Mouse (Mus musculus) urinary bladder, postnatal 10 days (tissue): Measurements from ENCODE around the gene Rab6a.

Source experiments
- DNase-seq: peaks from one replicate; pipeline ENCODE4 v3.0.0; 2022; ENCODE audit warnings: low spot score

Rab6a gene

DNA sequence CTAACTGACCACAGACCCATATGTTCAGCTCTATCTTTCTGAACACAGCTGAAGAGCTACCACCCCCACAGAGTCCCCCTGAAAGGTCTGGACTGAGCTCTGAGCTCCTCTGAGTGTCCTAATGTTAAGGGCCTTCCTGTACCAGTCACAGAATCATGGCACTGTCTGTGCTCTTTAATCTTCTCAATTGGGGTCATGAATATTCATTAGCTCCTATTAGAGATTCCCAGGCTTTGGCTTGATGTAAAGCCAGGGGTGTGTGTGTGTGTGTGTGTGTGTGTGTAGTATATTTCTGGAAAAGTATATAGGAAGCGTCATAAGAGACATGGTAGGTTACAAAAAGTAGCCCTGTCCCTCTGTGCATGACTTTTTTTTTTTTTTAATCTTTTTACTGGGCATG is 76.0 kb downstream of the Rab6a start:
- DNase-seq: no peak

DNA sequence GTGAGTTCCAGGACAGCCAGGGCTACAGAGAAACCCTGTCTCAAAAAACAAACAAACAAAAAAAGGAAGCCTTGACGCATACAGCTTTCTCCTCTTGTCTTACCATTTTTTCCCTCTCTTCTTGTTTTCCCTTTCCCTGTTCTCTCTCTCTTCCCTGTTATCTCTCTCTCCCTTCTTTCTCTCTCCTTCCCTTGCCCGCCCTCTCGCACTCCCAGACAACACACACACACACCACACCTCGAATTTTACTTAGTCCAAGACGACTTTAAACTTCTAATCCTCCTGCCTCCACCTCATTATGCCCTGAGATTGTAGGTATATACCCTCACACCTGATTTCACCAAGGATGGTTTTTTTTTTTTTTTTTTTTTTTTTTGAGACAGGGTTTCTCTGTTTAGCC is 76.9 kb downstream of the Rab6a start:
- no peak for DNase-seq

DNA sequence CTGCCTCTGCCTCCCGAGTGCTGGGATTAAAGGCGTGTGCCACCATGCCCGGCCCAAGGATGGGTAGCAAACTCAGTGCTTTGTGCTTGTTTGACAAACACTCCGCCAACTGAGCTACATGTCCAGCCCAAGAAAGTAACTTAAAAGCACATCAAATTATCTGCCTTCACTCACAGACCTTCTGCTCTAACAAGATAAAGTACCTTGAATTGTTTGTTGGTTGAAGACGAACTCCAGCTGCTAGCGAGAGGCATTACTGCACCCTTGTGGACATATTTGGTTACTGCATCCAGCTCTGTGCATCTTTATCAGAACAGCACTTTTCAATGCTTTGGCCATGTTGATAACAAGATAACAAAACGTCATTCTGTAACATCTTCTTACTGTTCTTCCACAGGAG is 77.3 kb downstream of the Rab6a start:
- no peak for DNase-seq

DNA sequence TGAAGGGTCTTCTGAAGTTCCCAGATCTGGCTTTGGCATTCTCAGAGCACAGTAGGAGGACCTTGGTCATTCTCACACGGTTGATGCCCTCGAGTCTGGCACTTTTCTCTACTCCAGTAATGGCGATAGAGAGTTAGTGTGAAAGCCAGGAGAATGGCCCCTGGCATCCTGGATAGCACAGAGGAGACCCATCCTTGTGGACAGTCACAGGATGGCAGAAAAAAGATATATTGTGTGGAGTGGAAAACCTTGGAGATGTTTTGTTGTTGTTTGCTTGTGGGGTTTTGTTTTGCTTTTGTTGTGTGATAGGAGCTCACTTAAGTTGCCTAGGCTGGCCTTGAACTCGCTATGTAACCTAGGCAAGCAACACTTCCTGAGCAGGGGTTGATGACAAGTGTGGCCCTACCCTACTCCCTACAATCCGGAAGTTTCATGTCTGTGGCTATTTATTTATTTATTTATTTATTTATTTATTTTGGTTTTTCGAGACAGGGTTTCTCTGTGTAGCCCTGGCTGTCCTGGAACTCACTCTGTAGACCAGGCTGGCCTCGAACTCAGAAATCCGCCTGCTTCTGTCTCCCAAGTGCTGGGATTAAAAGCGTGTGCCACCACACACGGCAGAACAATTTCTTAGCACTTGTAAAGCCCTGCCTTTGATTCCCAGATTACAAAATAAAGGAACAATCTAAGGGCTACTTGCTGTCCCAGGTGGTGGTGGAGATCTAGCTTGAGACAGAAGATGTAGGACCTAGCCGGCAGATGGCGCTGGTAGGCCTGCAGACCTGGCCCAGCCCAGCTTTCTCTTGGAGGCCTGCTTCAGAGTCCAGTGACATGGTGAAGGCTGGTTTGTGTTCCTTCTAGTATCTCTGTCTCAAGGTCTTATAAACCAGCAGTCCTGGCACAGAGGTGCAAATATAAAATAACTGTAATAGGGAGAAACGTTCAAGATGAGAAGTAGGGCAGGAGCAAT is 78.1 kb downstream of the Rab6a start:
- DNase-seq: no peak

DNA sequence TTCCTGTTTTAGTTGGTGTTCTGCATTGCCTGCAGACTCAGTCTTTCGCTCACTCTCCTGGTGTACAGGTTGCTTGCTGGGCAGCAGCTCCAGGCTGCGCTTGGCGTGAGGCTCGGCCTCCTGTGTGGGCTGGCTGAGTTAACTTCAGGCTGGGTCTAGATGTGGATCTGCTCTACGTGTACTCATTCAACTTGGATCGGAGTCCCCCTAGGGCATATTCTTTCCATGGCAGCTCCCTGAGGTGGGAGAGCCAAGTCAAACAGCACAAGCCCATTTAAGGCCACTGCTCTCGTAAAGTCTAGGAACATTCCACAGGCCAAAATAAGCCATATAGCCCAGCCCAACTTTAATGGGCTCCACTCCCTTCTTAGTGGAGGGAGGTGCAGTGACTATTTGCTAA is 81.3 kb downstream of the Rab6a start:
- no peak for DNase-seq
